Mouse (Mus musculus) heart, postnatal 0 days (tissue): ENCODE data around the gene Cilp2.

Experiments
- CTCF ChIP-seq: IDR thresholded peaks from 2 replicates; pipeline ENCODE4 v1.5.1; 2016; ENCODE audit warnings: antibody characterized with exemption, control low read depth, low read depth
- EP300 ChIP-seq: IDR thresholded peaks from 2 replicates; pipeline ENCODE4 v1.6.1; 2016; ENCODE audit warnings: antibody characterized with exemption, low read depth

DNA sequence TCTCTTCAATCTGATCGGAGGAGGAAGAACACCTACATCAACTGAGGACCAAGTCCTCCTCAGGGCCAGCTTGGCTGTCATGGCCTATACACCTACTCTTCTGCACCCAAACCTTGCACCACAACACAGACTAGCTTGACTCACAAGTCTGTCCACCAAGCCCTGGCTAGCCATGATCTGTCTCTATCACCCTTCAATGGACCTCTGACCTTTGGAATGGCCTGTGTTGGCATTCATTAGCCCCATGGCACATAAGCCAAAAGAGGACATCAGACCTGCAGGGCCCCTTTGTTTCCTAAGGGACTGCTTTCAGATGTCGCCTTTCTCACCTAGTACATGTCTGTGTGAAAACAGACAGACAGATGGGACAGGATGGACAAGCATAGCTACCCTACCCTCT lies 33.7 kb upstream of the Cilp2 start:
- TF ChIP-seq CTCF (no peak), EP300 (no peak)
